Mouse (Mus musculus) forebrain, embryonic 16.5 days (tissue): Measurements from ENCODE around the gene Mansc4. TPM values are rescaled to one million over a fixed set of nuclear protein-coding genes. Genes with fewer than 3 reads are reported as not detected.

Source experiments
- ATAC-seq: fragments of 200-750 bp; cut with Nextera tagmentation; 2 replicates; pipeline ENCODE4 v1.8.0; 2017; ENCODE audit warnings: mild to moderate bottlenecking, moderate library complexity
- H3K27ac ChIP-seq: fragments of 300-500 bp; sonication (generic); 2 replicates; pipeline ENCODE4 v1.5.1; 2014; ENCODE audit warnings: low read length, control low read depth
- H3K27me3 ChIP-seq: fragments of 300-500 bp; sonication (generic); replicated peaks from 2 replicates; pipeline ENCODE4 v1.6.1; 2014; ENCODE audit warnings: low read length; ENCODE audit not compliant: control insufficient read depth, insufficient read depth
- H3K36me3 ChIP-seq: fragments of 300-500 bp; sonication (generic); 2 replicates; pipeline ENCODE4 v1.6.1; 2014; ENCODE audit not compliant: control insufficient read depth, insufficient read depth
- H3K4me1 ChIP-seq: fragments of 300-500 bp; sonication (generic); replicated peaks from 2 replicates; pipeline ENCODE4 v1.6.1; 2014; ENCODE audit warnings: low read length; ENCODE audit not compliant: control insufficient read depth, insufficient read depth
- H3K4me2 ChIP-seq: fragments of 300-500 bp; sonication (generic); 2 replicates; pipeline ENCODE4 v1.6.1; 2014; ENCODE audit warnings: mild to moderate bottlenecking, low read length, control low read depth
- H3K4me3 ChIP-seq: fragments of 300-500 bp; sonication (generic); replicated peaks from 2 replicates; pipeline ENCODE4 v1.5.1; 2014; ENCODE audit warnings: mild to moderate bottlenecking, low read length, control low read depth
- H3K9ac ChIP-seq: fragments of 300-500 bp; sonication (generic); replicated peaks from 2 replicates; pipeline ENCODE4 v1.6.1; 2014; ENCODE audit warnings: low read depth, low read length, control low read depth
- H3K9me3 ChIP-seq: fragments of 300-500 bp; sonication (generic); 2 replicates; pipeline ENCODE4 v1.6.1; 2016; ENCODE audit warnings: low read length; ENCODE audit not compliant: control insufficient read depth
- WGBS: fragments of 180-500 bp; shearing (Covaris S2); extraction: QIAGEN DNeasy Blood & Tissue Kit; methylation state at CpG from one replicate; pipeline ENCODE4 v1.1.7; 2014; 5-methylcytosine and 5-hydroxymethylcytosine counted together
- polyA plus RNA-seq: library from polyadenylated mRNA; unstranded; fragments of >200 nt; fragmentation: Nextera tagmentation; extraction: Ambion mirVana; gene quantifications from 2 replicates; pipeline ENCODE4 v1.2.1, GENCODE M21; 2015

The Mansc4 gene
- polyA plus RNA-seq, 1 experiment from 2014 or later = 1.1 TPM

GRCm38 (mm10) chr6:147099458-147100277 lies 12.8 kb upstream of the Mansc4 start:
- H3K4me1 ChIP-seq = peaks cover 2% of the 10 kb centered on the region
- no peak for ATAC-seq
- H3K27me3 ChIP-seq = no peaks in the 10 kb centered on the region
- H3K9me3 ChIP-seq = no peaks in the 10 kb centered on the region
- no peak overlapping the region for H3K9ac ChIP-seq
- H3K36me3 ChIP-seq = peaks cover 2% of the 10 kb centered on the region; the same call in 1 of the 2 replicates
- no peak overlapping the region for H3K4me3 ChIP-seq
- no peak overlapping the region for H3K27ac ChIP-seq
- no peak overlapping the region for H3K4me2 ChIP-seq
- WGBS = 86% methylated on average over 19 of the region's 19 CpGs

- 58% methylated on average over 8 of the region's 8 CpGs for whole genome bisulfite sequencing
- no peak for ATAC-seq
Observed at GRCm38 (mm10) chr6:147097346-147097929, 10.6 kb upstream of the Mansc4 start.

GRCm38 (mm10) chr6:147096934-147097333 lies 10.1 kb upstream of the Mansc4 start:
- Histone ChIP-seq H3K27me3 (no peaks in the 10 kb centered on the region), H3K4me2 (no peak overlapping the region), H3K4me3 (no peak overlapping the region), H3K4me1 (peaks cover 21% of the 10 kb centered on the region), H3K36me3 (peaks cover 2% of the 10 kb centered on the region; the same call in 1 of the 2 replicates), H3K9ac (no peak overlapping the region), H3K27ac (no peak overlapping the region), H3K9me3 (no peaks in the 10 kb centered on the region)
- no peak for ATAC-seq
- WGBS = 82% methylated on average over 3 of the region's 3 CpGs

More at GRCm38 (mm10) chr6:147097346-147097929, 10.6 kb upstream of the Mansc4 start:
- Histone ChIP-seq H3K4me3 (no peak overlapping the region), H3K4me1 (peaks cover 19% of the 10 kb centered on the region), H3K36me3 (peaks cover 2% of the 10 kb centered on the region; the same call in 1 of the 2 replicates), H3K9ac (no peak overlapping the region), H3K27me3 (no peaks in the 10 kb centered on the region), H3K4me2 (no peak overlapping the region), H3K27ac (no peak overlapping the region), H3K9me3 (no peaks in the 10 kb centered on the region)

- Histone ChIP-seq H3K36me3 (peaks cover 2% of the 10 kb centered on the region; the same call in 1 of the 2 replicates), H3K27ac (no peak overlapping the region), H3K4me3 (no peak overlapping the region), H3K9ac (no peak overlapping the region), H3K27me3 (no peaks in the 10 kb centered on the region), H3K4me2 (no peak overlapping the region), H3K9me3 (no peaks in the 10 kb centered on the region), H3K4me1 (peaks cover 21% of the 10 kb centered on the region)
- ATAC-seq = no peak
- WGBS = 94% methylated on average over 4 of the region's 4 CpGs
Observed at GRCm38 (mm10) chr6:147096109-147096508, 9.3 kb upstream of the Mansc4 start.

- H3K4me1 ChIP-seq = peaks cover 32% of the 10 kb centered on the region
- no peaks in the 10 kb centered on the region for H3K27me3 ChIP-seq
- no peak overlapping the region for H3K9ac ChIP-seq
- H3K9me3 ChIP-seq = no peaks in the 10 kb centered on the region
- no peak overlapping the region for H3K4me3 ChIP-seq
- ATAC-seq = no peak
- H3K36me3 ChIP-seq = peaks cover 2% of the 10 kb centered on the region; the same call in 1 of the 2 replicates
- no peak overlapping the region for H3K4me2 ChIP-seq
- H3K27ac ChIP-seq = no peak overlapping the region
- WGBS = 85% methylated on average over 7 of the region's 7 CpGs
Observed at GRCm38 (mm10) chr6:147094771-147095170, 7.9 kb upstream of the Mansc4 start.

GRCm38 (mm10) chr6:147092136-147092535 lies 5.3 kb upstream of the Mansc4 start:
- Histone ChIP-seq H3K9ac (peak overlapping the region; percentile 98), H3K27me3 (no peaks in the 10 kb centered on the region), H3K36me3 (peaks cover 2% of the 10 kb centered on the region; the same call in 1 of the 2 replicates), H3K9me3 (no peaks in the 10 kb centered on the region), H3K4me2 (peak overlapping the region; percentile 86), H3K4me1 (peaks cover 32% of the 10 kb centered on the region), H3K27ac (no peak overlapping the region; the same call in none of the 2 replicates), H3K4me3 (peak overlapping the region; percentile 76)
- WGBS = 1% methylated on average over 15 of the region's 15 CpGs
- ATAC-seq = no peak; the same call in 1 of the 2 replicates

- under 1% methylated on average over 98 of the region's 99 CpGs for WGBS
- H3K4me1 ChIP-seq = peaks cover 38% of the 10 kb centered on the region
- no peaks in the 10 kb centered on the region for H3K9me3 ChIP-seq
- H3K9ac ChIP-seq = peak within 1 kb of the TSS; percentile 98
- H3K4me3 ChIP-seq = peak within 1 kb of the TSS; percentile 76
- H3K27ac ChIP-seq = peak within 1 kb of the TSS; percentile 86
- no peaks in the 10 kb centered on the region for H3K27me3 ChIP-seq
- ATAC-seq = peak; percentile 91
- H3K36me3 ChIP-seq = peaks cover 2% of the 10 kb centered on the region; the same call in 1 of the 2 replicates
- peak within 1 kb of the TSS; percentile 86 for H3K4me2 ChIP-seq
Observed at GRCm38 (mm10) chr6:147091136-147092120, 4.6 kb upstream of the Mansc4 start, which contains the start of gene Klhl42. Gene Klhl42, plus strand, starts transcription at chr6:147091379.

- Histone ChIP-seq H3K36me3 (no peaks in the 10 kb centered on the region), H3K4me2 (peak overlapping the region; percentile 86), H3K9ac (no peak overlapping the region), H3K4me3 (peak overlapping the region; percentile 76), H3K27ac (no peak overlapping the region), H3K27me3 (no peaks in the 10 kb centered on the region), H3K9me3 (no peaks in the 10 kb centered on the region), H3K4me1 (peaks cover 38% of the 10 kb centered on the region)
- no peak for ATAC-seq
- WGBS = 57% methylated on average over 5 of the region's 5 CpGs
Observed at GRCm38 (mm10) chr6:147090191-147090590, 3.4 kb upstream of the Mansc4 start.
